ENCODE assay signal across 10 mouse cellular contexts in genomic region chrX:159526388-159526787, GRCm38 (mm10). TPM values are rescaled to one million over a fixed set of nuclear protein-coding genes. Genes with fewer than 3 reads are reported as not detected.
DNase-seq lines count a peak whose midpoint lies in the region; ATAC-seq and TF ChIP-seq lines count a peak whose summit lies in the region.
"Had no signal": no experiment of that assay in that cellular context is flagged by ENCODE, and none has a peak within 500 bp of the region (broad histone marks: within the 10 kb centered on the region; RNA-seq: fewer than 3 reads in every experiment).

Gene Bclaf3 (plus strand): TSS chrX:159526688.

- no peak for TF ChIP-seq CTCF in intestine, postnatal 0 days (IDR thresholded peaks at IDR 0.05; ENCODE audit: low read depth)
- no peak for TF ChIP-seq CTCF in ES-Bruce4 (IDR thresholded peaks at IDR 0.05; ENCODE audit: low read depth, low read length)

- no peaks in the 10 kb centered on the region for H3K9me3 ChIP-seq in intestine, embryonic 14.5 days (ENCODE audit: control insufficient read depth, low read length)
- H3K9me3 ChIP-seq in intestine, postnatal 0 days (ENCODE audit: control insufficient read depth): no peaks in the 10 kb centered on the region
- no peaks in the 10 kb centered on the region for H3K9me3 ChIP-seq in ES-Bruce4 (replicated peaks; ENCODE audit: control insufficient read depth, insufficient read depth, low read length, poor library complexity, severe bottlenecking)
- H3K9me3 ChIP-seq in embryonic facial prominence, embryonic 15.5 days (replicated peaks): no peaks in the 10 kb centered on the region
- H3K9me3 ChIP-seq in limb, embryonic 13.5 days: no peaks in the 10 kb centered on the region
- H3K9me3 ChIP-seq: megakaryocyte, embryonic 14.5 days had no signal

- H3K4me2 ChIP-seq in intestine, embryonic 14.5 days (ENCODE audit: low read length): no peak within 1 kb of the TSS
- no peak within 1 kb of the TSS for H3K4me2 ChIP-seq in intestine, postnatal 0 days (replicated peaks; ENCODE audit: low read depth)
- H3K4me2 ChIP-seq in embryonic facial prominence, embryonic 15.5 days (replicated peaks): no peak within 1 kb of the TSS
- no peak within 1 kb of the TSS for H3K4me2 ChIP-seq in limb, embryonic 13.5 days (replicated peaks)

- no peaks in the 10 kb centered on the region for H3K27me3 ChIP-seq in intestine, embryonic 14.5 days (replicated peaks; ENCODE audit: control insufficient read depth, insufficient read depth, low read length)
- no peaks in the 10 kb centered on the region for H3K27me3 ChIP-seq in intestine, postnatal 0 days (replicated peaks; ENCODE audit: control insufficient read depth, insufficient read depth, low read length)
- no peaks in the 10 kb centered on the region for H3K27me3 ChIP-seq in ES-Bruce4 (ENCODE audit: control insufficient read depth, insufficient read depth, low read length, poor library complexity, severe bottlenecking)
- peaks cover 3% of the 10 kb centered on the region for H3K27me3 ChIP-seq in embryonic facial prominence, embryonic 15.5 days
- H3K27me3 ChIP-seq in limb, embryonic 13.5 days: peaks cover 20% of the 10 kb centered on the region; the same call in 1 of the 2 replicates

- WGBS in intestine, embryonic 14.5 days: 77% methylated on average over 6 of the region's 6 CpGs
- 83% methylated on average over 6 of the region's 6 CpGs for WGBS in intestine, postnatal 0 days
- WGBS in embryonic facial prominence, embryonic 15.5 days: 79% methylated on average over 6 of the region's 6 CpGs
- 71% methylated on average over 6 of the region's 6 CpGs for WGBS in limb, embryonic 13.5 days

- H3K4me3 ChIP-seq in intestine, embryonic 14.5 days (ENCODE audit: low read depth, low read length): no peak within 1 kb of the TSS
- H3K4me3 ChIP-seq in intestine, postnatal 0 days (ENCODE audit: low read depth, low read length): no peak within 1 kb of the TSS
- H3K4me3 ChIP-seq in ES-Bruce4 (ENCODE audit: low read depth, low read length): peak within 1 kb of the TSS; percentile 68
- H3K4me3 ChIP-seq in embryonic facial prominence, embryonic 15.5 days (replicated peaks): no peak within 1 kb of the TSS
- H3K4me3 ChIP-seq in limb, embryonic 13.5 days: no peak within 1 kb of the TSS
- H3K4me3 ChIP-seq: megakaryocyte, embryonic 14.5 days had no signal

- H3K27ac ChIP-seq in intestine, embryonic 14.5 days (ENCODE audit: low read depth): no peak within 1 kb of the TSS
- H3K27ac ChIP-seq in intestine, postnatal 0 days (ENCODE audit: low read depth, low read length): no peak within 1 kb of the TSS
- H3K27ac ChIP-seq in ES-Bruce4 (ENCODE audit: insufficient read depth, low read length): peak within 1 kb of the TSS; percentile 98
- H3K27ac ChIP-seq in embryonic facial prominence, embryonic 15.5 days (replicated peaks): no peak within 1 kb of the TSS
- H3K27ac ChIP-seq in limb, embryonic 13.5 days: no peak within 1 kb of the TSS

- TF ChIP-seq POLR2A in ES-Bruce4 (IDR thresholded peaks at IDR 0.05; ENCODE audit: insufficient read depth, low read length): no peak

- no peak for ATAC-seq in intestine, embryonic 14.5 days (replicated peaks; ENCODE audit: low FRiP score, low TSS enrichment, low read depth)
- ATAC-seq in intestine, postnatal 0 days: no peak
- ATAC-seq in embryonic facial prominence, embryonic 15.5 days (ENCODE audit: insufficient number of reproducible peaks, low FRiP score, low TSS enrichment, low read depth): no peak
- no peak for ATAC-seq in limb, embryonic 13.5 days (ENCODE audit: low FRiP score, low read depth)

- TF ChIP-seq EP300 in ES-Bruce4 (IDR thresholded peaks at IDR 0.05; ENCODE audit: insufficient read depth, low read depth, low read length): no peak

- no peaks in the 10 kb centered on the region for H3K4me1 ChIP-seq in intestine, embryonic 14.5 days (replicated peaks; ENCODE audit: control insufficient read depth, insufficient read depth, low read length)
- no peaks in the 10 kb centered on the region for H3K4me1 ChIP-seq in intestine, postnatal 0 days (replicated peaks; ENCODE audit: control insufficient read depth, insufficient read depth, low read length)
- H3K4me1 ChIP-seq in ES-Bruce4 (ENCODE audit: control insufficient read depth, insufficient read depth, low read length): no peaks in the 10 kb centered on the region
- no peaks in the 10 kb centered on the region for H3K4me1 ChIP-seq in embryonic facial prominence, embryonic 15.5 days
- H3K4me1 ChIP-seq in limb, embryonic 13.5 days: no peaks in the 10 kb centered on the region
- H3K4me1 ChIP-seq: megakaryocyte, embryonic 14.5 days had no signal

- H3K36me3 ChIP-seq in intestine, embryonic 14.5 days (ENCODE audit: control insufficient read depth, insufficient read depth, low read length): no peaks in the 10 kb centered on the region
- H3K36me3 ChIP-seq in intestine, postnatal 0 days (ENCODE audit: control insufficient read depth, insufficient read depth): no peaks in the 10 kb centered on the region
- no peaks in the 10 kb centered on the region for H3K36me3 ChIP-seq in ES-Bruce4 (ENCODE audit: control insufficient read depth, insufficient read depth, low read length, poor library complexity, severe bottlenecking)
- H3K36me3 ChIP-seq in embryonic facial prominence, embryonic 15.5 days: no peaks in the 10 kb centered on the region
- no peaks in the 10 kb centered on the region for H3K36me3 ChIP-seq in limb, embryonic 13.5 days

- H3K9ac ChIP-seq in intestine, embryonic 14.5 days (ENCODE audit: low read length): no peak within 1 kb of the TSS
- H3K9ac ChIP-seq in intestine, postnatal 0 days (ENCODE audit: low read depth, low read length): no peak within 1 kb of the TSS
- H3K9ac ChIP-seq in ES-Bruce4 (ENCODE audit: low read depth, poor library complexity, severe bottlenecking): peak within 1 kb of the TSS; percentile 58
- H3K9ac ChIP-seq in embryonic facial prominence, embryonic 15.5 days: no peak within 1 kb of the TSS
- no peak within 1 kb of the TSS for H3K9ac ChIP-seq in limb, embryonic 13.5 days

- no peak for DNase-seq in intestine, embryonic 14.5 days (ENCODE audit: low spot score)
- DNase-seq in B cell, adult 2 months: no peak
- DNase-seq in adrenal gland, adult 18-20 months (ENCODE audit: low spot score in 2 of 2): no peak
- no peak for DNase-seq in cerebellum, postnatal 14 days
- DNase-seq: gastrocnemius, postnatal 14 days had no signal

RNA-seq across cellular contexts. Expression of gene Bclaf3, which starts in this region (rescaled TPM):
- polyA plus RNA-seq in intestine, embryonic 14.5 days (2014; fragmentation: Nextera tagmentation; extraction: Ambion mirVana): 18.4 and 21.9 TPM in 2 replicates
- 5.0 and 5.1 TPM in 2 replicates for polyA plus RNA-seq in intestine, postnatal 0 days (2015; fragmentation: Nextera tagmentation; extraction: Ambion mirVana)
- 118 and 124 TPM in 2 replicates for polyA plus RNA-seq in ES-Bruce4 (2011; ENCODE audit: insufficient read depth, insufficient read length, low read depth, missing spikeins)
- 18.2 and 19.6 TPM in 2 replicates for polyA plus RNA-seq in embryonic facial prominence, embryonic 15.5 days (2015; fragmentation: Nextera tagmentation; extraction: Ambion mirVana)
- polyA plus RNA-seq in limb, embryonic 13.5 days (2015; fragmentation: Nextera tagmentation; extraction: Ambion mirVana): 24.1 and 24.4 TPM in 2 replicates
- 1 to 10 TPM; 7.7 to 9.1 TPM for total RNA-seq in adrenal gland, adult 18-20 months (2021)
